Mouse (Mus musculus) G1E (cell line): ENCODE data around the gene Spaca4. TPM values are rescaled to one million over a fixed set of nuclear protein-coding genes. Genes with fewer than 3 reads are reported as not detected.

Source experiments
- ATAC-seq: 2 replicates; pipeline ENCODE4 v1.8.0; 2016; ENCODE audit warnings: mild to moderate bottlenecking; ENCODE audit not compliant: insufficient number of reproducible peaks, poor library complexity, low FRiP score, severe bottlenecking; ENCODE audit errors: extremely low read depth
- DNase-seq: peaks from one replicate; pipeline ENCODE4 v3.0.0; 2012; ENCODE audit warnings: low spot score
- H3K27me3 ChIP-seq: 2 replicates; pipeline ENCODE4 v1.6.1; 2012; ENCODE audit warnings: mild to moderate bottlenecking, low read length, inconsistent platforms; ENCODE audit not compliant: insufficient read depth
- H3K36me3 ChIP-seq: replicated peaks from 2 replicates; pipeline ENCODE3; 2012; ENCODE audit warnings: mild to moderate bottlenecking, inconsistent platforms
- H3K4me1 ChIP-seq: 2 replicates; pipeline ENCODE4 v1.6.1; 2012; ENCODE audit warnings: low read depth, low read length, inconsistent platforms, mixed read lengths; ENCODE audit not compliant: insufficient read depth
- H3K4me3 ChIP-seq: 2 replicates; pipeline ENCODE4 v1.5.1; 2012; ENCODE audit warnings: low read depth, mild to moderate bottlenecking, inconsistent platforms, low read length, moderate library complexity, mixed read lengths
- H3K9me3 ChIP-seq: replicated peaks from 2 replicates; pipeline ENCODE4 v1.6.1; 2012; ENCODE audit warnings: inconsistent platforms
- CTCF ChIP-seq: IDR thresholded peaks from 2 replicates; pipeline ENCODE4 v1.5.1; 2012; ENCODE audit warnings: low read depth, low read length, inconsistent platforms, mixed read lengths
- GATA1 ChIP-seq: IDR thresholded peaks from 2 replicates; pipeline ENCODE4 v1.6.1; 2012; ENCODE audit warnings: borderline replicate concordance, low read length, inconsistent platforms, mixed read lengths
- GATA2 ChIP-seq: IDR thresholded peaks from 2 replicates; pipeline ENCODE4 v1.6.1; 2012; ENCODE audit warnings: low read depth, low read length, inconsistent platforms, borderline replicate concordance
- POLR2AphosphoS5 ChIP-seq: IDR thresholded peaks from 2 replicates; pipeline ENCODE4 v1.6.1; 2012; ENCODE audit warnings: low read depth, low read length, inconsistent platforms; ENCODE audit not compliant: insufficient replicate concordance
- TAL1 ChIP-seq: conservative IDR thresholded peaks from 2 replicates; pipeline ENCODE4 v1.6.1; 2012; ENCODE audit warnings: low read depth, low read length, inconsistent platforms, mixed read lengths
- polyA plus RNA-seq: library from polyadenylated mRNA; stranded (reverse); fragments of >175 nt; gene quantifications from 2 replicates; pipeline ENCODE4 v1.2.3, GENCODE M21; 2012
- total RNA-seq, 2 experiments: library from RNA; stranded (forward) in 1 of 2; stranded (reverse) in 1 of 2; fragments of 200-1000 nt in 1 of 2; fragments of >200 nt in 1 of 2; fragmentation: Nextera tagmentation in 1 of 2; gene quantifications; 2 replicates each; pipeline ENCODE4 v1.2.3; 2014 to 2017

The Spaca4 gene
- total and polyA plus RNA-seq, 3 experiments: not detected

- Histone ChIP-seq H3K4me3 (no peak overlapping the region), H3K9me3 (no peaks in the 10 kb centered on the region), H3K36me3 (no peaks in the 10 kb centered on the region), H3K4me1 (peaks cover 25% of the 10 kb centered on the region), H3K27me3 (peaks cover 73% of the 10 kb centered on the region)
- TF ChIP-seq POLR2AphosphoS5: no peak
- TF ChIP-seq GATA1: no peak
- TF ChIP-seq CTCF: no peak
- TF ChIP-seq GATA2: no peak
- TF ChIP-seq TAL1: no peak
- ATAC-seq (no peak), DNase-seq (no peak)
These were observed 38.8 kb downstream of the Spaca4 start for GRCm38 (mm10) chr7:45686841-45687240.

GRCm38 (mm10) chr7:45685811-45686210 is 39.8 kb downstream of the Spaca4 start:
- Histone ChIP-seq H3K4me1 (peaks cover 36% of the 10 kb centered on the region), H3K36me3 (no peaks in the 10 kb centered on the region), H3K9me3 (no peaks in the 10 kb centered on the region), H3K4me3 (no peak overlapping the region), H3K27me3 (peaks cover 63% of the 10 kb centered on the region)
- ATAC-seq (no peak), DNase-seq (no peak)
- TF ChIP-seq GATA2 (no peak), CTCF (no peak), TAL1 (no peak), POLR2AphosphoS5 (no peak), GATA1 (no peak)

GRCm38 (mm10) chr7:45683396-45684050 is 42.1 kb downstream of the Spaca4 start, which contains the start of gene Ntn5:
Gene Ntn5, plus strand, starts transcription at chr7:45684022.
- Histone ChIP-seq H3K4me3 (peak within 1 kb of the TSS; percentile 65; the same call in 1 of the 2 replicates), H3K9me3 (no peaks in the 10 kb centered on the region), H3K27me3 (peaks cover 48% of the 10 kb centered on the region), H3K4me1 (peaks cover 50% of the 10 kb centered on the region), H3K36me3 (no peaks in the 10 kb centered on the region)
- no peak for DNase-seq
- ATAC-seq: no peak
- TF ChIP-seq TAL1 (no peak), GATA2 (no peak), GATA1 (no peak), POLR2AphosphoS5 (no peak), CTCF (no peak)

- Histone ChIP-seq H3K27me3 (peaks cover 53% of the 10 kb centered on the region), H3K9me3 (no peaks in the 10 kb centered on the region), H3K4me1 (peaks cover 52% of the 10 kb centered on the region)
These were observed 43.2 kb downstream of the Spaca4 start for GRCm38 (mm10) chr7:45682144-45683126.

GRCm38 (mm10) chr7:45681046-45681736 is 44.4 kb downstream of the Spaca4 start:
- Histone ChIP-seq H3K4me3 (no peak overlapping the region; the same call in 1 of the 2 replicates), H3K9me3 (no peaks in the 10 kb centered on the region), H3K36me3 (no peaks in the 10 kb centered on the region), H3K4me1 (peaks cover 52% of the 10 kb centered on the region), H3K27me3 (peaks cover 48% of the 10 kb centered on the region)
- TF ChIP-seq POLR2AphosphoS5: no peak
- no peak for TF ChIP-seq CTCF
- no peak for TF ChIP-seq TAL1
- TF ChIP-seq GATA2: no peak
- no peak for TF ChIP-seq GATA1
- peak; percentile 48 for DNase-seq
- peak; percentile 35; the same call in 1 of the 2 replicates for ATAC-seq

More at GRCm38 (mm10) chr7:45682144-45683126, 43.2 kb downstream of the Spaca4 start:
- H3K36me3 ChIP-seq: no peaks in the 10 kb centered on the region
- TF ChIP-seq TAL1 (no peak), CTCF (peak; percentile 96)
- peak; percentile 89 for DNase-seq
- peak overlapping the region; percentile 65; the same call in 1 of the 2 replicates for H3K4me3 ChIP-seq
- ATAC-seq: peak; percentile 65

- Histone ChIP-seq H3K9me3 (no peaks in the 10 kb centered on the region), H3K4me3 (no peak overlapping the region), H3K4me1 (peaks cover 50% of the 10 kb centered on the region), H3K27me3 (peaks cover 44% of the 10 kb centered on the region), H3K36me3 (no peaks in the 10 kb centered on the region)
- ATAC-seq (no peak), DNase-seq (no peak)
- TF ChIP-seq TAL1 (no peak), GATA2 (no peak), GATA1 (no peak), CTCF (no peak), POLR2AphosphoS5 (no peak)
These were observed 45.5 kb downstream of the Spaca4 start for GRCm38 (mm10) chr7:45679966-45680621.
